Mouse (Mus musculus) heart, adult 2 months (tissue): ENCODE data around the gene Sbf2.

Source experiments
- CTCF ChIP-seq: fragments of 200-600 bp; IDR thresholded peaks from 2 replicates; pipeline ENCODE4 v1.8.1; 2022; ENCODE audit warnings: antibody characterized with exemption, mild to moderate bottlenecking, moderate library complexity
- EP300 ChIP-seq: fragments of 200-500 bp; IDR thresholded peaks from 2 replicates; pipeline ENCODE4 v1.6.1; 2011; ENCODE audit warnings: low read depth, low read length, control low read depth; ENCODE audit not compliant: insufficient read depth
- POLR2A ChIP-seq: fragments of 200-500 bp; IDR thresholded peaks from 2 replicates; pipeline ENCODE4 v1.6.1; 2011; ENCODE audit warnings: mild to moderate bottlenecking, low read depth, low read length, control low read depth; ENCODE audit not compliant: insufficient read depth

- TF ChIP-seq CTCF = no peak
- TF ChIP-seq POLR2A = no peak
- TF ChIP-seq EP300 = no peak
These were observed 342.9 kb downstream of the Sbf2 start for GRCm38 (mm10) chr7:110271814-110272213.
